8 mouse cellular contexts compared by ENCODE assay signal in the genomic region with DNA sequence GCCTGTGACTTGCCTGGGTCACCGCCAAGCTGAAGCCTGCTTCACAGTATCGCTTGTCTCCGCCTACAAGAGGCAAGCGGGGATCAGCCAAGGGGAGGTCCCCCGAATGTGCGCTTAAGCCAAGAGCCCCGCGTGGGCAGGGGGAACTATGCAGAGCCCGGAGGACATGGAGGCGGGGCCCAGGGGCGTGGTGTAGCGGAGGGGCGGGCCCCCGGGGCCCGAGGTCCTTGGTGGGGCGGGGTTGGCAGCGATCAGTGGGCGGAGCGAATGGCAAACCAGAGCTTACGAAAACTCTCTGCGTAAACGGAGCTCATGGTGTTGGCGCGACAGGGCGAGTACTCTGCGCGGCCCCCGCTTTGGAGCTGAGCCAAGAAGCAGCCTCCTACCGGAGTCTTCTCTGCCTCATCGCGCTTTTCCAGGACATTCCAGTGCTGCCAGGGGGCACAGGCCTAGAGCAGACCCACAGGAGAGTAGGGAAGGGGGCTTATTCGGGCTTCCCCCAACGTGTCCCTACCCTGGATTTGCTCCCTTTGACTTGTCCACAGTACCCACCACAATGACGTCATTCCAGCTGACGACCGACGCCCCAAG. TPM values are rescaled to one million over a fixed set of nuclear protein-coding genes. Genes with fewer than 3 reads are reported as not detected.
A peak's percentile ranks its signal among the peaks of the same experiment; 100 is the strongest.
DNase-seq lines count a peak whose midpoint lies in the region; ATAC-seq lines count a peak whose summit lies in the region.

No protein-coding gene starts in this region.

- WGBS in heart, embryonic 13.5 days, result under 1% methylated on average over 37 of the region's 37 CpGs
- WGBS in liver, embryonic 12.5 days (ENCODE audit: insufficient replicate concordance), result under 1% methylated on average over 37 of the region's 37 CpGs
- WGBS in stomach, embryonic 15.5 days, result under 1% methylated on average over 37 of the region's 37 CpGs

- H3K9me3 ChIP-seq in heart, embryonic 13.5 days, result no peaks in the 10 kb centered on the region
- no peaks in the 10 kb centered on the region for H3K9me3 ChIP-seq in liver, embryonic 12.5 days (replicated peaks)
- H3K9me3 ChIP-seq in stomach, embryonic 15.5 days, result no peaks in the 10 kb centered on the region

- peaks cover 20% of the 10 kb centered on the region for H3K27me3 ChIP-seq in heart, embryonic 13.5 days (replicated peaks)
- 0 out of 2 replicates have a peak, but pooled peaks cover 7% of the 10 kb centered on the region for H3K27me3 ChIP-seq in liver, embryonic 12.5 days (replicated peaks)
- no peaks in the 10 kb centered on the region for H3K27me3 ChIP-seq in stomach, embryonic 15.5 days (replicated peaks)

- peak; percentile 94 for ATAC-seq in heart, embryonic 13.5 days (ENCODE audit: extremely low read depth, insufficient number of reproducible peaks, low FRiP score, low TSS enrichment)
- peak; percentile 83 for ATAC-seq in liver, embryonic 12.5 days
- peak; percentile 93 for ATAC-seq in stomach, embryonic 15.5 days (ENCODE audit: insufficient read depth, low FRiP score, low read depth)

- peak overlapping the region; percentile 79 for H3K9ac ChIP-seq in heart, embryonic 13.5 days
- peak overlapping the region; percentile 75 for H3K9ac ChIP-seq in liver, embryonic 12.5 days
- H3K9ac ChIP-seq in stomach, embryonic 15.5 days, result peak overlapping the region; percentile 40; the same call in 1 of the 2 replicates

- peak overlapping the region; percentile 85 for H3K4me2 ChIP-seq in heart, embryonic 13.5 days
- peak overlapping the region; percentile 97 for H3K4me2 ChIP-seq in liver, embryonic 12.5 days
- H3K4me2 ChIP-seq in stomach, embryonic 15.5 days, result peak overlapping the region; percentile 89

- peak overlapping the region; percentile 48 for H3K4me3 ChIP-seq in brown adipose tissue, adult 24 weeks (ENCODE audit: insufficient read depth, low read depth, low read length)
- peak overlapping the region; percentile 55 for H3K4me3 ChIP-seq in heart, embryonic 13.5 days
- peak overlapping the region; percentile 60 for H3K4me3 ChIP-seq in liver, embryonic 12.5 days
- peak overlapping the region; percentile 42 for H3K4me3 ChIP-seq in stomach, embryonic 15.5 days (replicated peaks)

- peak; percentile 94 for DNase-seq in CD4-positive, CD25-positive, alpha-beta regulatory T cell, adult 2 months (ENCODE audit: low read depth, low spot score)
- DNase-seq in fat pad, adult 2 months (ENCODE audit: extremely low read depth, low read depth, low spot score), result peak; percentile 93
- peak; percentile 99 for DNase-seq in kidney, postnatal 10 days
- peak; percentile 90 to 94 for DNase-seq in natural killer cell, adult 2 months (ENCODE audit: low spot score in 2 of 2)

- H3K36me3 ChIP-seq in heart, embryonic 13.5 days, result no peaks in the 10 kb centered on the region
- H3K36me3 ChIP-seq in liver, embryonic 12.5 days, result no peaks in the 10 kb centered on the region; the same call in 1 of the 2 replicates
- no peaks in the 10 kb centered on the region for H3K36me3 ChIP-seq in stomach, embryonic 15.5 days

- H3K4me1 ChIP-seq in brown adipose tissue, adult 24 weeks (ENCODE audit: control insufficient read depth, insufficient read depth, insufficient read length, low read length), result peaks cover 7% of the 10 kb centered on the region; the same call in 1 of the 2 replicates
- H3K4me1 ChIP-seq in heart, embryonic 13.5 days, result peaks cover 55% of the 10 kb centered on the region
- H3K4me1 ChIP-seq in liver, embryonic 12.5 days, result peaks cover 74% of the 10 kb centered on the region
- H3K4me1 ChIP-seq in stomach, embryonic 15.5 days, result peaks cover 17% of the 10 kb centered on the region

- H3K27ac ChIP-seq in brown adipose tissue, adult 24 weeks (replicated peaks; ENCODE audit: low read depth, low read length), result no peak overlapping the region; the same call in 1 of the 2 replicates
- peak overlapping the region; percentile 69 for H3K27ac ChIP-seq in heart, embryonic 13.5 days (replicated peaks)
- H3K27ac ChIP-seq in liver, embryonic 12.5 days, result peak overlapping the region; percentile 92
- H3K27ac ChIP-seq in stomach, embryonic 15.5 days, result peak overlapping the region; percentile 80

RNA-seq across cellular contexts. Expression of gene Itga2b, which starts 2.8 kb away (rescaled TPM):
- 1.4 and 2.0 TPM in 2 replicates for polyA plus RNA-seq in brown adipose tissue, adult 24 weeks (2012; ENCODE audit: insufficient read depth, insufficient read length, missing spikeins)
- polyA plus RNA-seq in heart, embryonic 13.5 days (2015; fragmentation: Nextera tagmentation; extraction: Ambion mirVana), result 10.5 and 11.3 TPM in 2 replicates
- polyA plus RNA-seq in liver, embryonic 12.5 days (2016; fragmentation: Nextera tagmentation; extraction: Ambion mirVana), result 82.1 and 88.2 TPM in 2 replicates
- 7.3 and 7.8 TPM in 2 replicates for polyA plus RNA-seq in stomach, embryonic 15.5 days (2015; fragmentation: Nextera tagmentation; extraction: Ambion mirVana)

RNA-seq across cellular contexts. Expression of gene Fam171a2, which starts 19.7 kb away (rescaled TPM):
- 0.63 and 1.0 TPM in 2 replicates for polyA plus RNA-seq in brown adipose tissue, adult 24 weeks (2012; ENCODE audit: insufficient read depth, insufficient read length, missing spikeins)
- 2.8 and 2.9 TPM in 2 replicates for polyA plus RNA-seq in heart, embryonic 13.5 days (2015; fragmentation: Nextera tagmentation; extraction: Ambion mirVana)
- polyA plus RNA-seq in liver, embryonic 12.5 days (2016; fragmentation: Nextera tagmentation; extraction: Ambion mirVana), result 1.3 and 1.9 TPM in 2 replicates
- polyA plus RNA-seq in stomach, embryonic 15.5 days (2015; fragmentation: Nextera tagmentation; extraction: Ambion mirVana), result 5.5 and 6.1 TPM in 2 replicates

RNA-seq across cellular contexts. Expression of gene Grn, which starts 37.0 kb away (rescaled TPM):
- polyA plus RNA-seq in brown adipose tissue, adult 24 weeks (2012; ENCODE audit: insufficient read depth, insufficient read length, missing spikeins), result 57.5 and 78.8 TPM in 2 replicates
- polyA plus RNA-seq in heart, embryonic 13.5 days (2015; fragmentation: Nextera tagmentation; extraction: Ambion mirVana), result 220 and 224 TPM in 2 replicates
- polyA plus RNA-seq in liver, embryonic 12.5 days (2016; fragmentation: Nextera tagmentation; extraction: Ambion mirVana), result 55.8 and 58.1 TPM in 2 replicates
- 155 and 161 TPM in 2 replicates for polyA plus RNA-seq in stomach, embryonic 15.5 days (2015; fragmentation: Nextera tagmentation; extraction: Ambion mirVana)

RNA-seq across cellular contexts. Expression of gene Slc25a39, which starts 59.4 kb away (rescaled TPM):
- polyA plus RNA-seq in brown adipose tissue, adult 24 weeks (2012; ENCODE audit: insufficient read depth, insufficient read length, missing spikeins), result 397 and 609 TPM in 2 replicates
- 287 and 294 TPM in 2 replicates for polyA plus RNA-seq in heart, embryonic 13.5 days (2015; fragmentation: Nextera tagmentation; extraction: Ambion mirVana)
- 365 and 367 TPM in 2 replicates for polyA plus RNA-seq in liver, embryonic 12.5 days (2016; fragmentation: Nextera tagmentation; extraction: Ambion mirVana)
- 256 and 259 TPM in 2 replicates for polyA plus RNA-seq in stomach, embryonic 15.5 days (2015; fragmentation: Nextera tagmentation; extraction: Ambion mirVana)
